Mouse (Mus musculus) embryonic facial prominence, embryonic 15.5 days (tissue): ENCODE data around the gene Ndufv1. TPM values are rescaled to one million over a fixed set of nuclear protein-coding genes. Genes with fewer than 3 reads are reported as not detected.
A peak's percentile ranks its signal among the peaks of the same experiment; 100 is the strongest.
"Not testable (repeated sequence)": the region's sequence is repeated elsewhere in the genome, so short reads cannot be mapped to it uniquely, and the experiment has no call there.

Experiments used
- ATAC-seq: fragments of 200-750 bp; cut with Nextera tagmentation; 2 replicates; pipeline ENCODE4 v1.8.0; 2017; ENCODE audit warnings: low read depth, moderate TSS enrichment; ENCODE audit not compliant: insufficient number of reproducible peaks, low FRiP score, low TSS enrichment
- H3K27ac ChIP-seq: fragments of 300-500 bp; sonication (generic); replicated peaks from 2 replicates; pipeline ENCODE4 v1.5.1; 2015; ENCODE audit warnings: mild to moderate bottlenecking, inconsistent platforms
- H3K27me3 ChIP-seq: fragments of 300-500 bp; sonication (generic); 2 replicates; pipeline ENCODE4 v1.6.1; 2015; ENCODE audit warnings: inconsistent platforms
- H3K36me3 ChIP-seq: fragments of 300-500 bp; sonication (generic); 2 replicates; pipeline ENCODE4 v1.6.1; 2015; ENCODE audit warnings: mild to moderate bottlenecking, inconsistent platforms
- H3K4me1 ChIP-seq: fragments of 300-500 bp; sonication (generic); 2 replicates; pipeline ENCODE4 v1.6.1; 2015; ENCODE audit warnings: inconsistent platforms
- H3K4me2 ChIP-seq: fragments of 300-500 bp; sonication (generic); replicated peaks from 2 replicates; pipeline ENCODE4 v1.6.1; 2015; ENCODE audit warnings: mild to moderate bottlenecking, inconsistent platforms
- H3K4me3 ChIP-seq: fragments of 300-500 bp; sonication (generic); replicated peaks from 2 replicates; pipeline ENCODE4 v1.5.1; 2015; ENCODE audit warnings: mild to moderate bottlenecking, inconsistent platforms
- H3K9ac ChIP-seq: fragments of 300-500 bp; sonication (generic); 2 replicates; pipeline ENCODE4 v1.6.1; 2015; ENCODE audit warnings: inconsistent platforms
- H3K9me3 ChIP-seq: fragments of 300-500 bp; sonication (generic); replicated peaks from 2 replicates; pipeline ENCODE4 v1.6.1; 2016; ENCODE audit warnings: inconsistent platforms
- WGBS: fragments of 180-500 bp; shearing (Covaris S2); methylation state at CpG from one replicate; pipeline ENCODE4 v1.1.7; 2015; 5-methylcytosine and 5-hydroxymethylcytosine counted together
- polyA plus RNA-seq: library from polyadenylated mRNA; unstranded; fragments of >200 nt; fragmentation: Nextera tagmentation; extraction: Ambion mirVana; gene quantifications from 2 replicates; pipeline ENCODE4 v1.2.1, GENCODE M21; 2015

Ndufv1 gene
- polyA plus RNA-seq, 1 experiment from 2014 or later: 190 TPM

GRCm38 (mm10) chr19:4040941-4041340 lies 28.3 kb upstream of the Ndufv1 start:
- peaks cover 18% of the 10 kb centered on the region for H3K4me1 ChIP-seq
- H3K27ac ChIP-seq, H3K36me3 ChIP-seq, H3K9me3 ChIP-seq, ATAC-seq, H3K27me3 ChIP-seq, H3K9ac ChIP-seq, H3K4me3 ChIP-seq, H3K4me2 ChIP-seq: not testable (repeated sequence)
- 79% methylated on average over 5 of the region's 5 CpGs for WGBS

DNA sequence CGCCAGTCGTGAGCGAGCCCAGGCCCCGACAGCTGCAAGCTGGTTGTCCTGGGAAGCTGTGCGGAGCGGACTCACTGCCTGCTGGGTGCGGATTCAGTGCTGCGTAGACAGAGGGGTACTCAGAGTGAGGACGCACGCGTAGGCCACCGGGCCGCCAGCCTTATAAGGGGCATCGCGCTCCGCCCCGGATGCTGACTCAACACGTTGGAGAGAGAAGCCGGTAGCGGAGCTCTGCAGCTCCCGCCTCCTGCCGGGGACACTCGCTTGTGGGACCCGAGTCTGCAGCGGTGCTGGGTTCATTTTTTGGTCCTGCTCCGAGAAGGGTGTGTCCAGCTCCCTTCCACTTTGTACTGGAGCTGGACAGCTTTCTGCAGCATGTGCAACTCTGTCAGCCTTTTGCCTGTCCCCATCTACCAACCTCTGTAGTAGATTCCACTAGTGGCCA lies 25.2 kb upstream of the Ndufv1 start, which contains the start of gene Gstp1:
Gene Gstp1, minus strand, starts transcription at position 198 of the 445 bp plus-strand sequence.
- peak; percentile 89 for ATAC-seq
- under 1% methylated on average over 26 of the region's 26 CpGs for WGBS

GRCm38 (mm10) chr19:4037154-4037787 lies 24.7 kb upstream of the Ndufv1 start:
- peak overlapping the region; percentile 73 for H3K4me2 ChIP-seq
- H3K4me3 ChIP-seq: peak overlapping the region; percentile 70
- peak overlapping the region; percentile 83 for H3K27ac ChIP-seq
- not testable (repeated sequence) for H3K27me3 ChIP-seq, ATAC-seq, H3K9me3 ChIP-seq, H3K36me3 ChIP-seq
- 22% methylated on average over 7 of the region's 8 CpGs for WGBS
- H3K4me1 ChIP-seq: peaks cover 15% of the 10 kb centered on the region
- H3K9ac ChIP-seq: peak overlapping the region; percentile 76

More for the DNA sequence above, 25.2 kb upstream of the Ndufv1 start, which contains the start of gene Gstp1:
- Histone ChIP-seq H3K4me2 (peak within 1 kb of the TSS; percentile 73), H3K27ac (peak within 1 kb of the TSS; percentile 83), H3K9me3 (no peaks in the 10 kb centered on the region), H3K9ac (peak within 1 kb of the TSS; percentile 76), H3K4me1 (peaks cover 15% of the 10 kb centered on the region), H3K27me3 (no peaks in the 10 kb centered on the region), H3K36me3 (no peaks in the 10 kb centered on the region), H3K4me3 (peak within 1 kb of the TSS; percentile 70)

DNA sequence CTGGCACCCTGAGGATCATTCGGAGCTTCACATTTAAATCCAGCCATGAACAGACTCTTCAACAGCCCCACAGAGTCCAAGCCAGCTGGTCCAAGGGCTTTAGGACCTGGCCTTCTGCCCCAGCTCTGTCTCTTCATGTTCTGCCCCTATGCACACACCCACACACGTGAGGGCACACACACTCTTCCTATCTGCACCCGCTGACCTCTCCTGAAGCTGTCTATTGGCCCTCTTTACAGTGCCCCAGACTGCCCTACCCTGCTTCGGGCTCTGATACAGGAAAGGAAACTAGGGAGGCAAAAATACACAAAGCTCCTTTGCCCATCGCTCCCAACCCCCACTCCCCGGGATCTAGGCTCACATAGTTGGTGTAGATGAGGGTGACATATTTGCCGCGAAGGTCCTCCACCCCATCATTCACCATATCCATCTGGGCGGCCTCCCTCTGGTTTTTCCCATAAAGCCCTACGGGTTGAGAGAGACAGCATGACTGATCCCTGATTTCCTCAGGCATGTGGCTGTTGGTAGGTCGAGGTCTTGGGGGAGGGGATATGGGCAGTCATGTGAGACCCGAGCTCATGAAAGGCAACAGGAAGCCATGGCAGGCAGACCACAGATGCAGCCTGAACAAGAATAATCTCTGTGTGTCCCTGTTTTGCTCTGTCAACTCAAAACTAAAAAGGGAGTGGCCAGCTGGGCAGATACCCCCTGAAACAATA lies 23.9 kb upstream of the Ndufv1 start:
- Histone ChIP-seq H3K9me3 (no peaks in the 10 kb centered on the region), H3K9ac (no peak overlapping the region), H3K4me2 (peak overlapping the region; percentile 18), H3K4me3 (no peak overlapping the region), H3K4me1 (peaks cover 15% of the 10 kb centered on the region), H3K27ac (no peak overlapping the region), H3K36me3 (no peaks in the 10 kb centered on the region), H3K27me3 (no peaks in the 10 kb centered on the region)
- 69% methylated on average over 12 of the region's 12 CpGs for WGBS
- ATAC-seq: no peak

DNA sequence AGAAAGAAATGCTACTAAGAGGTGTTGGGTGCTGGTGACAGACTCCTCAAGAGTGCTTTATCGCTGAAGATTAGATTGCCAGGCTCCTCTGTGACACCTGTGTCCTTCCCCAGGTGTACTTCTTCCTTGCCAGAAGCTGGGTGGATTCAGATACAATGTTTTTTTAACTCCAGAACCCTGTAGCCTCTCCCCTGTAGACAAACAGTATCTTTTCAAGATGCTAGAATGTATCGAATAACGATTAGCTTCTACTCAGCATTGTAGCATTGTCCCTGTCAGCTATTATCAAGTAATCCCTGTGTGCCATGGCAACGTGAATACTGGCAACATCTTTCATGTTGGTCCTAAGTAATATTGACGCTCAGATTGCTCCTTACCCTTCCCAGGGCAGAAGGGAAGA lies 21.1 kb upstream of the Ndufv1 start:
- Histone ChIP-seq H3K4me3 (no peak overlapping the region), H3K4me2 (no peak overlapping the region), H3K4me1 (peaks cover 15% of the 10 kb centered on the region), H3K27me3 (no peaks in the 10 kb centered on the region), H3K27ac (no peak overlapping the region), H3K9ac (no peak overlapping the region), H3K9me3 (no peaks in the 10 kb centered on the region), H3K36me3 (no peaks in the 10 kb centered on the region)
- no peak for ATAC-seq
- 67% methylated on average over 5 of the region's 5 CpGs for WGBS

GRCm38 (mm10) chr19:4033298-4033697 lies 20.7 kb upstream of the Ndufv1 start:
- Histone ChIP-seq H3K4me2 (no peak overlapping the region), H3K9me3 (no peaks in the 10 kb centered on the region), H3K4me1 (peaks cover 13% of the 10 kb centered on the region), H3K27me3 (no peaks in the 10 kb centered on the region), H3K36me3 (no peaks in the 10 kb centered on the region), H3K27ac (no peak overlapping the region), H3K9ac (no peak overlapping the region), H3K4me3 (no peak overlapping the region)
- 84% methylated on average over 3 of the region's 3 CpGs for WGBS
- ATAC-seq: no peak

- ATAC-seq: no peak
- Histone ChIP-seq H3K27me3 (no peaks in the 10 kb centered on the region), H3K9me3 (no peaks in the 10 kb centered on the region), H3K4me3 (no peak overlapping the region), H3K27ac (no peak overlapping the region), H3K4me1 (peaks cover 9% of the 10 kb centered on the region), H3K4me2 (no peak overlapping the region), H3K36me3 (no peaks in the 10 kb centered on the region), H3K9ac (no peak overlapping the region)
- 56% methylated on average over 7 of the region's 7 CpGs for WGBS
Measured at GRCm38 (mm10) chr19:4032668-4033067, 20.1 kb upstream of the Ndufv1 start.

- ATAC-seq: no peak
- Histone ChIP-seq H3K27me3 (no peaks in the 10 kb centered on the region), H3K36me3 (no peaks in the 10 kb centered on the region), H3K4me2 (no peak overlapping the region), H3K4me1 (no peaks in the 10 kb centered on the region), H3K4me3 (no peak overlapping the region), H3K27ac (no peak overlapping the region), H3K9ac (no peak overlapping the region), H3K9me3 (no peaks in the 10 kb centered on the region)
Measured at GRCm38 (mm10) chr19:4027576-4027975, 15.0 kb upstream of the Ndufv1 start.

DNA sequence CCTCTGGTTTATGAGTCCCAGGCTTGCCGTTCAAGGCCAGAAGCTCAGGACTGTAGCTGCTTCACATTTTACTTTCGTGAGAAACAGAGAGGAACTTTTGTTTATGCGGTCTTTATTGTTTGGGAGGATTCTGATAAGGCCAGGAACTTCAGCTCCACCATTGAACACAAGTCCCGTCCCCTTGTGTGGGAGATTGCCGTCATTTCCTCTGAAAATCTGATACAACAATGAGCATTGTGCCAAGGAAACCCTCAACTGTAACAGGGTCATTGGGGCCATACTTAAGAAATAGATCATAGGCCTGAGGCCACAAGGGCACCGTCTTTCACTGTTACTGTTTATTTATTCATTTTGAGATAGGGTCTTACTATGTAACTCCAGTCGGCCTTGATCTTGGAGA lies 10.6 kb upstream of the Ndufv1 start:
- Histone ChIP-seq H3K27ac (no peak overlapping the region), H3K27me3 (no peaks in the 10 kb centered on the region), H3K4me3 (no peak overlapping the region), H3K4me1 (peaks cover 7% of the 10 kb centered on the region; the same call in 1 of the 2 replicates), H3K4me2 (no peak overlapping the region), H3K9me3 (no peaks in the 10 kb centered on the region), H3K9ac (no peak overlapping the region), H3K36me3 (no peaks in the 10 kb centered on the region)
- WGBS: 72% methylated on average over 7 of the region's 7 CpGs
- ATAC-seq: no peak

DNA sequence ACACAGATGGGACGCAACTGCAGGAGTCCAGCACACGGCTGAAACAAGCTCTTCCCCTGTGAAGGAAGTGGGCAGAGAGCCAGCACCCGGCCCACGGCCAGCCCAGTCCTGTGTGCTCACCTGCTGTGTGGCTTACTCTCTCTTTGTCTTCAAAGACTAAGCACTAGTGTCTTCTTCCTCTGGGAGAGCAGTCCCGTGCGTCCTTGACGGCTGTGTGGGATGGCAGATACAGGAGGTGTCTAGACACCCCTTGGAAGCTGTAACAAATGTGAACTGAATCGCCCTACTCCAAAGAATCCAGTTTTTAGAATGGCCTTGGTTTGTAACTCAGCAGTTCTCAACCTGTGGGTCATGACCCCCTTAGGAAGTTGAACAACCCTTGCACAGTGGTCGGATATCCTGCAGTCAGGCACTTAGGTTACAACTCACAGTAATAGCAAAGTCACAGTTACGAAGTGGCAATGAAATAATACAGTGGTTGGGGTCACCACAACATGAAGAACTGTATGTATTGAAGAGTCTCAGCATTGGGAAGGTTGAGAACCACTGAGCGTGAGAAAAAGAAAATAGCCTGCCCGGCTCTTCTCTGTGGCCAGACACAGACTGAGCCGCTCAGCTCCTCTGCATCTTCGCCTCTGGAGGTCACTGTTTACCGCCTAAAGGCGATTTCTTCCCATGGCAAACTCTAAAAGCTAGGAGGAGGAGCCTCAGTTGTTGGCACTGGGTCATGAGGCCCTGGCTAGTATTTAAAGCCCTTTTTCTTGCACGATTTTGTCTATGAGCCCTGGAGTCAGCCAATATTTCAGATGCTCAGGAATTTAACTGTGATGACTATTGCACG lies 6.4 kb upstream of the Ndufv1 start:
- ATAC-seq: peak; percentile 83
- no peak overlapping the region for H3K4me2 ChIP-seq
- no peak overlapping the region for H3K9ac ChIP-seq
- H3K36me3 ChIP-seq: no peaks in the 10 kb centered on the region
- no peaks in the 10 kb centered on the region for H3K9me3 ChIP-seq
- H3K27ac ChIP-seq: peak overlapping the region; percentile 45; the same call in 1 of the 2 replicates
- H3K4me1 ChIP-seq: peaks cover 7% of the 10 kb centered on the region; the same call in 1 of the 2 replicates
- no peak overlapping the region for H3K4me3 ChIP-seq
- no peaks in the 10 kb centered on the region for H3K27me3 ChIP-seq
- 24% methylated on average over 18 of the region's 18 CpGs for WGBS
